Mouse (Mus musculus): ENCODE measurements around the gene Sh3pxd2b.

Gene Sh3pxd2b

DNA sequence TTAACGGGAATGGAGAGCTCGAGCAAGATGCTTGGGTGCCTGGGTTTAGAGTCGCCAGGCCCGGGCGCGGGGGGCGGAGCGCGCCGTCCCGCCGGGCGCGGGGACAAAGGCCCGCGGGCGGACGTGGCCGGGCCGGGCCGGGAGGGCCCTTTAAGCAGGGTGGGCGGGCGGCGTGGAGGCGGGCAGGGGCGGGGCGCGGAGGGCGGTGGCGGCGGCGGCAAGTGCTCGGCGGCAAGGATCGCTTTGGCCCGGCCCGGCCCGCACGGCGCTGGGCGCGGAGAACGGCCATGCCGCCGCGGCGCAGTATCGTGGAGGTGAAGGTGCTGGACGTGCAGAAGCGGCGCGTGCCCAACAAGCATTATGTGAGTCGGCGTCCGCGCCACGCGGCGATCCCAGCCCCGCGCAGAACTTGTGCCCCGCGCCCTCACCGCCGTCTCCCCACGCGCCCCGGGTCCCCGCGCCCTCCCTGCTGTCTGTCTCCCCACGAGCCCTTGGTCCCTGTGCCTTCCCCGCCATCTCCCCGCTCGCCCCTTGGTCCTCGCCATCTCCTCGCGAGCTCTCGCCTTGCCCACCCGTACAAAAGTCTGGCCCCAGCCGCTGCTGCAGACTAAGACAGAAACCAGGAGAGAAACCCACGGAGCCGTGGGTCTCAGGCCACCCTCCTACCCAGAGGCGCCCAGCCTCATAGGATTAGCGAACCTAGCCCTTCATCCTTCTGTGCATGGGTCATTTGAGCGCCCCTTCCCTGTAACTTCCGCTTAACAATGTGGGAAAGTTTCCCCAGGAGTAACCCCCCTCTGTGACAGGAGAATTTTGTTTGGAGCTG, at the start of gene Sh3pxd2b:
Gene Sh3pxd2b, plus strand, starts transcription at position 214 of the 826 bp plus-strand sequence.
- DNase-seq (ENCODE audit: low spot score in 2 of 2): peak in 1 of 2 experiments; percentile 65

DNA sequence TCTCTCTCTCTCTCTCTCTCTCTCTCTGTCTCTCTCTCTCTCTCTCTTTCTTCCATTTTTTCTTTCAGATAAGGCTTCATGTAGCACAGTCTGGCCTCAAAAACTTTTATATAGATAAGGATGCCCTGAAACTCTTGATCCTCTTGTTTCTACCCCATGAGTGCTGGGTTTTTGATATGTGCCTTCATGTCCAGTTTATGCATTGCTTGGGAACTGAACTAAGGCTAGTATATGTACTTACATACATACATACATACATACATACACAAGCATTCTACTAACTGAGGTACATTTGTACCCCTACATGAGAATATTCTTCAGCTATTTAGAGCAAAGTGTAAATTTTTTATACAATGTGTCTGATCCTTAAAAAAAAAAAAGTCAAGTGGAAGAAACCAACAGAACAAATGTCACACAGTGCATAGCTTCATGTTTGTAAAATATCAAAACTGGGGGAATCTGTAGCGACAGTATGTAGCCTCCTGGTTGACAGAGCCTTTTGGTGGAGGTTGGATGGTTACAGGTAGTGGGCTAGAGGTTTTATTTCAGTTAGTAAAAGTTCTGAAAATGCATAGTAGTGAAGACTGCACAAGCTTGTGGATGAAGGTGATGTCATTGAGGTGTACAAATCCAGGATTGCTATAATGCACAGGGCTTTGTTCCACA, 49.6 kb upstream of the Sh3pxd2b start:
- no peak for DNase-seq (ENCODE audit: low spot score in 2 of 2)

DNA sequence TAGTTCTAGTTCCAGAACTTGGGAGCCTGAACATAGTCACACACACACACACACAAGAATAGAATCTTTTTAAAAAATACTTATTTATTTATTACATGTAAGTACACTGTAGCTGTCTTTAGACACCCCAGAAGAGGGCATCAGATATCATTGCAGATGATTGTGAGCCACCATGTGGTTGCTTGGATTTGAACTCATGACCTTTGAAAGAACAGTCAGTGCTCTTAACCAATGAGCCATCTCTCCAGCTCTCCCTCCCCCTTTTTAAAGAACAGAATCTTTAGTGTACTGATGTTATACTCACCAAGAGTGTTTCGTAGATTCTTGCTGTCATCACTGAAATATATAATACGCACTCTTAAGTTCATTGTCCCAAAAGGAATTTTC, 49.1 kb upstream of the Sh3pxd2b start:
- no peak for DNase-seq (ENCODE audit: low spot score in 2 of 2)

DNA sequence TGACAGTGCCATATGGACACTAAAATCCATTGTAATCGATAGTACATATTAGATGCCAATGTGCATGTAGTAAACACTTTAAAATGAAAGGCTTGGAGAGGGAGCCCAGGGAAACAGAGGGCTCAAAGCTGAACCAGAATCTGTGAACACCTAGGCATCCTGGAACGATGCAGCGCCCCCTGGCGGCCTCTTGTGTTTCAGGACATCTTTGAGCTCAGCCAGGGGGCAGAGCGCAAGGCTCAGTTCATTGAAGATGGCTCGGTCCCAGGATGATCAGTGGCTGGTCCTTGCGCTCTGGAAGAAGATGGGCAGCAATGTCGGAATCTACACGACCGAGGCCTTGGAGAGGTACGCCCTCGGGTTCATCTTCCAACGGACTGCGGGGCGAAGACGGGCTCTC, 47.8 kb upstream of the Sh3pxd2b start, which contains the start of gene Hbq1a:
Gene Hbq1a, plus strand, starts transcription at position 205 of the 400 bp plus-strand sequence.
- peak; percentile 24 to 41 for DNase-seq (ENCODE audit: low spot score in 2 of 2)

DNA sequence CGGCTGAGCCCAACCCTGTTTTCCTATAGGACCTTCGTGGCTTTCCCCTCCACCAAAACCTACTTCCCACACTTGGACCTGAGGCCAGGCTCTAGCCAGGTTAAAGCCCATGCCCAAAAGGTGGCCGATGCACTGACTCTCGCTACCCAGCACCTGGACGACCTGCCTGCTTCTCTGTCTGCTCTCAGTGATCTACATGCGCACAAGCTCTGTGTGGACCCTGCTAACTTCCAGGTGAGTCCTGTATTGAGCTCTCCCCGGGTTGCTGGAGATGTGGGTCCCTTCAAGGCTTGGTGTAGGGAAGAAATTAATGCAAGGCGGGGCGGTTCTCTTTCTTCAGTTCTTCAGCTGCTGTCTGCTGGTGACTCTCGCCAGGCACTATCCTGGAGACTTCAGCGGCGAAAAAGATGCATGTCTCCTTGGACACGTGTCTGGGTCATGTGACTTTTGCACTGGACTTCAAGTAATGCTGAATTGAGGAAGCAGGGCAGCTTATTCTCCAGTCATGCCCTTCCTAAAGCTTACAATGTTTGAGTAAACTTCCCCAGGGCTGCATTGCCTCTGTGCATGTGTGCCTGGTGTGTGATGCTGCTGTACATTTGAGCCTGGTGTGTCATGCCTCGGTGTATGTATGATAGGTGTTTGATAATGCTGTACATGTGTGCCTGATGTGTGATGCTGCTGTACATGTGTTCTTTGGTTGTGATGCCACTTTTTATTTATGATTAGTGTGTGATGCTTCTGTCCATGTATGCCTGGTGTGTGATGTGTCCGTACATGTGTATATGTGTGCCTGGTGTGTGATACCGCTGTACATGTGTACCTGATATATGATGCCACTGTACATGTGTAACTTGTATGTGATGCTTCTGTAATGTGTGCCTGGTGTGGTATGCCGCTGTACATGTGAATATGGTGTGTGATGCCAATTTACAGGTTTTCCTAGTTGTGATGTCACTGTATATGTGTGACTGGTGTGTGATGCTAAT, 47.0 kb upstream of the Sh3pxd2b start:
- DNase-seq (ENCODE audit: low spot score in 2 of 2): no peak

DNA sequence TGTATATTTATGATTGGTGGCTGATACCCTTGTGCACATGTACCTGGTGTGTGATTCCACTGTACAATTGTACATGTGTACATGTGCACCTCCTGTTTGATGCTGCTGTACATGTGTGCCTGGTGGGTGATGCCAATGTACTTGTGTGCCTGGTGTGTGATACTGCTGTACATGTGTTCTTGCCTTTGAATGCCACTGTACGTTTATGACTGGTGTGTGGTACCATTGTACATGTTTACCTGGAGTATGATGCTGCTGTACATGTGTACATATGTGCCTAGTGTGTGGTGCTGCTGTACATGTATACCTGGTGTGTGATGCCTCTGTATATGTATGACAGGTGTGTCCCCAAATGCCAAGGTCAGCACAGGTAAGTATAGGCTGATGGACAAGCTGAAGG, 46.1 kb upstream of the Sh3pxd2b start:
- no peak for DNase-seq (ENCODE audit: low spot score in 2 of 2)

DNA sequence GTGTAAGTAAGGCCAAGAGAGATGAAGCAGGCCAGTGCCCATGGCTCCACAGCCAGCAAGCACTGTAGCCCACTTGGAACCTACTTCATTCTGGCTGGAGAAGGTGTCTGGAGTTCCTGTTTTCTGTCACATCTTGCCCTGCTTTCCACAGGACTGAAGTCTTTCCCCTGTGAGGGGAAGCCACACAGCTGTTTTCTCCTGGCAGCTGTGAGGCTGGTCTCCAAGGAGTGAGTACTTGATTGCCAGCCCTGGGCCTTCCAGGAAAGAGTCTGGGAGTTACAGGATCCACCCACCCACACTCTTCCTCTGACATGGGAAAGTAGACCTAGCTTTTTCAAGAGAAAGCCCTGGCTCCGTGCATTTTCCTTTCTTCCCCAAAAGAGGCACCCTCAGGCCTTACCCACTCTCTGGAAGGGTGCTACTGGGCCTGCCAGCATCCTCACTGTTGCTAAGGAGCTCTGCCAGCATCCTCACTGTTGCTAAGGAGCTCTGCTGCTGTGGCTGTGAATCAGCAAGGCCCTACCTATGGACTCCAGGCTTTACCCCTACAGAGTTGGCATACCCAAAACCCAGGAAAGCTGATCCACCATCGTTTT, 44.7 kb upstream of the Sh3pxd2b start:
- DNase-seq (ENCODE audit: low spot score in 2 of 2): no peak

DNA sequence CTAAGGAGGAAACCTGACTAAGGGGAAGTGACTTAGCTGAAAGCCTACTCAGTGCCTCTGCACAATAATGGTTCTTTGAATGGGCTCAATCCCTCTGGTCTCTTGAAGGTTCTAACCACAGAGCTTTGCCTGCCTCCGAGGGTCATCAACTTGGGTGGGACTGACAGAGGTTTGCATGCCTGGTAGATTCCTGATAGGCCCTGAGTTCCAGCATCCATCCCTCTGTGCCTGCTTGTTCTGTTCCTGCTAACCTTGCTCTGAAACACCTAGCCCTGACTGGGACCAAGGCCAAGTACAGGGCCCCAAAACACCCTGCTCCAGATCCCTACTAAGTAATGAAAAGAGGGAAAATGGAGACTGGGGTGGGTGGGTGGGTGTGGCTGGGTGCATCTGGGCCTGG, 44.2 kb upstream of the Sh3pxd2b start:
- DNase-seq (ENCODE audit: low spot score in 2 of 2): no peak

DNA sequence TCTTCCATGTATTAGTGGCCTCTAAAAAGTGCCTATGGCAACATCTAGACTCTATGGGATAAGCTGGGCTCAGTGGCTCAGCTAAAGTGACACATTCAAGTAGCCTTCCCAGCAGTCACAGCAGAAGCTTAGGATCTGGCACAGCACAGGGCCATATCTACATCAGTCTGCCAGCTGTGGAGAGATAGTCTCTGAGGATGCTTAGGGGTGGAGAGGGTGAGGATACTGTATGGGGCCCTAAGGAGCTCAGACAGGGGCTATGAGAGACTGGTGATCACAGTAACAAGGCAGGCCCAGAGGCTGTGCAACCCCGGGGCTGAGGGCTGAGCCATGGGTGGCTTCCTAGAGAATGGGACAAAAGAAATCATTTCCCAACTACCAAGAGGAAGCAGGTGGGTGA, 40.6 kb upstream of the Sh3pxd2b start:
- DNase-seq (ENCODE audit: low spot score in 2 of 2): no peak

DNA sequence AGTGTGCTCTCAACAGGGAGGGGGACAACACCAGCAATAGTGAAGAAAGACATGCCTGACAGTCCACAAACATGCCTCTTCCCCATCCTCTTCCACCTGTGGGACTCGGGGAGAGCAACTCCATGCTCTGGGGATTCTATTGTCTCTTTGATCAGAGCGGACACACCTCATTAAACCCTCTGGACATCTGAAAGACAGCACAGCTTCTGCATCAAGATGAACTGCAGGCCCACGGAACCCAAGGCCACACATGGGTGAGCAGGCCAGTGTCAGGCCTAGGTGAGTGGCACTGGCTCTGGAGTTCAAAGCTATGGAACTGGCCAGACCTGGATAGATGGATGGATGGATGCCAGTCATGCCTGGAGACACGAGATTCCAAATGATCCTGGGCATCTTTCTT, 38.2 kb upstream of the Sh3pxd2b start:
- no peak for DNase-seq (ENCODE audit: low spot score in 2 of 2)

DNA sequence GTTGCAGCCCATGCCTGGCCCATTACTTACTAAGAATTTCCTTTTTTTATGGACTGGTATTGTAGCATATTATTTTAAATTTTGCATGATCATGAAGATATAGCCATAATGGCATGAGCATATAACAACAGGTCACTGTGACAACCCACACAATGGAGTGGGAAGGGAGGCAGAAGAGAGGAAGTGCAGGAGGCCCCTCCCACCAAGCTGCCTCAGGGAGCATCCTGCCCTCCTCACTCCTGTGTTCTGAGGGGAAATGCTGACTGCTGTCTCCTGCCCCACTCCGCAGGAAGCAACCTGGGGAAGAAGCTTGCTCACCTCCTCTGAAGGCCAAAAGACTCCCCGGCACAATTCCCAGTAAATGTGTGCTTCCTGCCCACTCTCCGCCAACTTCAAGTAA, 37.7 kb upstream of the Sh3pxd2b start:
- DNase-seq (ENCODE audit: low spot score in 2 of 2): no peak

DNA sequence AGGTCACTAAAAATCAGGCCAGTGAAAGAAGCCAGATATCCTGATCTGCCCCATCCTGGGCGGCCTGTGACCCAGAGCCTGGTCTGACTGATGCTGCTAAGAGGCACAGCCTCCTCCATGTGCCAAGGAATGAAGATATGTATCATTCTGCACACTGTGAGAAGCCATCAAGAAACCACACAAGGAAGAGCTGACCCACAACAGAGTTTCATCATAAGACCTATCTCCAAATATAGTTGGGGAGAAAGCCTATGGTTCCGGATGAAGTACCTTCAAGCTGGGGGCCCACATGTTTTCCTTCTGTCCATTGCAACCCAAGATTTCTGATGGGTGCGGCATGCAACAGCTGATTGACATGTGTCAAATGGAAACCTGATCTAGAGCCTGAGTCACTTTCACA, 31.6 kb upstream of the Sh3pxd2b start:
- DNase-seq (ENCODE audit: low spot score in 2 of 2): no peak

DNA sequence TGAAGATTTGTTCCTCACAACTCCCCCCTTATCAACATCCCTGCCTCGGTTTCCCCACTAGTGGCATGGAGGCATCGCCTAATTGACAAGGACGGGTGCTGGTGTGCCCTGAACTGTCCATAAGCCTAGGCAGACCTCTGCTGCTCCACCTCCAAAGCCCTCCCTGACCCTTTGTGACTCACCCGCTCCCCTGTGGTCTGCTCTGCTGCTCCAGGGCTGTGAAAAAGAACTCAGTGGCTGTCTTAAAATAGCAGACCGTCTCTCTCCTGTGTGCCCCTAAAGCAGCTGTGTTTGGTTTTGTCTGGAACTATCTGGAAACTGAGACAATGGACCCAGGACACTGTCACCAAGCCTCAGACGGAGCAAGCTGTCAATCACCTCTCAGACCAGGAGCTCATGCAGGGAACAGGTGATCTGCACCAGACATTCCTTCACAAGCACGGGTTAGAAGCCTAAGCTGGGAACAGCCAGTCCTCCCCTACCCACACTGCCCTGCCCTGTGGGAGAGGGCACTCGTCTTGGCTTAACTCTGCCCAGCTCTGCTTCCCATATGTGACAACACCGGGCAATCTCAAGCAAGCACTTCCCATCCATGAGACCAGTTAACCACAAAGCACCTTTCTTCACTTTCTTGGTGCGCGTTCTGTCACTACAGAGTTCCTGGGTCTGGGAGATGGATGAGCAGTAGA, 27.0 kb upstream of the Sh3pxd2b start:
- no peak for DNase-seq (ENCODE audit: low spot score in 2 of 2)

DNA sequence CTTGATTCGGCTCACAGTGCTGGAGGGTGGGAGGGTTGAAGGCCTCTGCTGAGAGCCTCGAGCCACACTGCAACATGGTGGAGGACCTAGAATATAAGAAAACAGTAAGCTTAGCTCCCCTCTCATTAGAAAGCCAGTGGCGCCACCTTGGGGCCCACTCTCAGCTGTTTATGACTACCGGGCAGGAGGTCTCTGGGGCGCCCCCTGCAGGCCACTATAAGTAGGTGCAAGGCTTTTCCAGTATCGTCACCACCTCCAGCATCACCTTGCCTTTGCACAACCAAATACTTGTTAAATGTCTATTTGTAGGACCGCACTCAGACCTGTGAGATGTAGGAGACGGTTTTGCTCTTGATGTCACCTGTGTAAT, 26.4 kb upstream of the Sh3pxd2b start:
- DNase-seq (ENCODE audit: low spot score in 2 of 2): peak in 1 of 2 experiments; percentile 50

DNA sequence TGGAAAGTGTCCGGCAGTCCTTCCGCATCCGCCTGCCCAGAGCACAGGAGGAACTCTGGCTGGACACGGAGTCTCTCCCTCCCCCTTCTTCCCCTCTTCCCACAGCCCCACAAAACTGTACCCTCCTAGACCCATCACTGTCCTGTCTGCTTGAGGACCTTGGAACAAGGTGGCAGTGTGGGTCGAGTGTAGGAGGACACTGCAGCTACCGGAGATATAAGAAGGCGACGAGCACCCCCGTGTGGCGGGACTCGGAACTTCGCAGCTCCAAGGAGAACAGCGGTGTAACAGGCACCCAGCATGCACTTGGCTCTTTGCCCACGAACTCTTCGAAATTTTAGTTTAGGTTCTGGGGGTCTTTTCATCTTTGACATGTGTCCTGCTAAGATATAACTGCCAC, 23.0 kb upstream of the Sh3pxd2b start:
- DNase-seq (ENCODE audit: low spot score in 2 of 2): peak; percentile 78 to 85

DNA sequence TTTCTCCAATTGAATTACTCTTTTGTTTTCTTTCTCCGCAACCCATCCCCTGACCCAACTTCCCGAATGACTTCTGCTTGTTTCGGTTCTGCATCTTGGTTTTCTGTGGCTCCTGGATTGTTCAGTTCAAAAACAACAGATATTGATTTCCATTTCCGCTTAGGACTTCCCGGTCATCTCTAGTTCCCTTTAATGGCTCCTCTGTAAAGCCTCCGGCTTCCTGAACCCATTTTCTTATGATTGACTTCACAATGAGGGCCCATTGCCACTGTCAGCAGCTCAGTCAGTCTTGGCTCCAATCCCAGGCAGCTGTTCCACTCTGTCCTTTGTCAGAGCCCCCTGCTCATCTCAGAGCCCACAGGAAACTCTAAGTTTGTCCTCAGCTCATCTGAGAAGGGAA, 16.5 kb upstream of the Sh3pxd2b start:
- no peak for DNase-seq (ENCODE audit: low spot score in 2 of 2)

DNA sequence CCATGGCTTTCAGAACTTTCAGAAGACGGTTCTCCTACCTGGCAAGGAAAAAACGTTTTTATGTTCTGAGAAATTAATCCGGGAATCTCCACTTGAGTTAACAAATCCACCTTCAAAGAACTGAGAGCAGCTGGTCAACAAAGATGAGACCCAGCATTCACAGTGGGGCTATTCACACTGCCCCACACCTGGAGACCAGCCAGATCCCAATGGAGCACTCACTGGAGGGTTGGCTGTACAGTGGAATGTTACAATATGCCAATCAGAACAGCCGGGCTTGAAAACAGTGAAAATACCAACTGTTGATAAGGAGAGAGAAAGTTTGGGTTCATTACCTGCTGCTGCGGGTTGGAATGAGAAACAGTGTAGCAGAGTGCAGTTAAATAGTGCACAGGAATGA, 15.8 kb upstream of the Sh3pxd2b start:
- DNase-seq (ENCODE audit: low spot score in 2 of 2): no peak

DNA sequence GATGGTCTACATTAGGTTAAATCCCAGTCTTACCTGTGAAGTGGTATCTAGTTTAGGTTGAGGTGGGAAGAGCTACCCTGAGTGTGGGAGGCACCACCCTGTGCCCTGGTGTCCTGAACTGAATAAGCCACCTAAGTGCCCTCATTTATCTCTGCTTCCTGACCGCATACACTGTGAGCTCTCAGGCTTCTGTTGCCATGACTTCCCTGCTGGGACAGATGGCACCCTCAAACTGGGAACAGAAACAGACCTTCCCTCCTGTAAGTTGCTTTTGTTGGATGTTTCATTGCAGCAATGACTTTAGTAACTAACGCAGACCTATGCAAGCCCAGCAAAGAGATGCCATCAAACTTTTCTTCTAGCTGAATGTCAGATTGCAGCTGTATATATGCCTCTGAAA, 14.4 kb upstream of the Sh3pxd2b start:
- no peak for DNase-seq (ENCODE audit: low spot score in 2 of 2)

DNA sequence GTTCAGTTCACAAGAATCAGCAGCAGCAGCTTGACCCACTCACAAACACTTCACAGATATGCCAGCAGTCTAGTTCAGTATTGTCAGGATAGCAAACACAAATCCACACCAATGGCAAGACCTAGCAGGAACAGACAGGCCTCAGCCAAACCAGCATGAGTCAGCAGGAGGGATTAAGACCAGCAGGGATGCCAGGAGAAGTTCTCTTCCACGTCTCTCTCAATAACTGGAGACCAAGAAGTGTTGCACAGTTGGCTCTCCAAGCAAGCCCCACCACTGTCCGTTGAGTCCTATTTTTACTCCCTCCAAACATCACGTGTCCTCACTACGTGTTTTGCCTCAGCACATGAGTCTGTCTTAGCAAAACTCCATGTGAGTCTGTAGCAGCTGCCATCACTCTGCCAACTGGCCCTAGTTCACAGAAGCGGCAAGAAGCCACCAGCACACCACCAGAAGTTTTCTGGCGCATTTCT, 11.1 kb upstream of the Sh3pxd2b start:
- no peak for DNase-seq (ENCODE audit: low spot score in 2 of 2)

DNA sequence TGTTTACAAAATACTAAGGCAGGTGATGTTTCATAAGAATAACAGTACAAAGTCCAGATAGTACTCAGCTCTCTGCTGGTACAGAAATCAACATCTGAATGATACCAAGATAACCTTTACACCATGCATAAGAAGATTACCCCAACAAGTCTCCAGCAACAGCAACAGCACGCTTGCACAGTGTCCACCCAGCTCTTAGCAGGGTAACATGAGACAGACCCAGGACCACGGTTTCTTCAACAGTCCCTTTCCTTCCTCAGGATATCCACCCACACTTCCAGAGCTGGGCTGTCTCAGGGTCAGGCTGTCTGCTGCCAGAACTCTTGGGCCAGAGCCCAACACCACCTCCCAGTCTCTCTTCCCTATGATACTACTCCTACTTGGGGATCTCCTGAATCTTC, 8.5 kb upstream of the Sh3pxd2b start:
- DNase-seq (ENCODE audit: low spot score in 2 of 2): no peak

Measured in urinary bladder, postnatal 36 days (tissue).